Mouse (Mus musculus): Measurements from ENCODE around the gene Tnrc6b. TPM values are rescaled to one million over a fixed set of nuclear protein-coding genes. Genes with fewer than 3 reads are reported as not detected.
A peak's percentile ranks its signal among the peaks of the same experiment; 100 is the strongest.

Gene Tnrc6b
- total RNA-seq (2015) (41.6 and 54.7 TPM in 2 replicates), total RNA-seq (2017) (32.1 and 40.2 TPM in 2 replicates)

- peak; percentile 90 for ATAC-seq (ENCODE audit: poor library complexity, severe bottlenecking)
These were observed at the start of gene Tnrc6b for GRCm38 (mm10) chr15:80710608-80711363. Gene Tnrc6b (plus strand): TSS chr15:80711313.

- ATAC-seq (ENCODE audit: poor library complexity, severe bottlenecking): no peak
These were observed 46.7 kb upstream of the Tnrc6b start for GRCm38 (mm10) chr15:80664444-80664843.

DNA sequence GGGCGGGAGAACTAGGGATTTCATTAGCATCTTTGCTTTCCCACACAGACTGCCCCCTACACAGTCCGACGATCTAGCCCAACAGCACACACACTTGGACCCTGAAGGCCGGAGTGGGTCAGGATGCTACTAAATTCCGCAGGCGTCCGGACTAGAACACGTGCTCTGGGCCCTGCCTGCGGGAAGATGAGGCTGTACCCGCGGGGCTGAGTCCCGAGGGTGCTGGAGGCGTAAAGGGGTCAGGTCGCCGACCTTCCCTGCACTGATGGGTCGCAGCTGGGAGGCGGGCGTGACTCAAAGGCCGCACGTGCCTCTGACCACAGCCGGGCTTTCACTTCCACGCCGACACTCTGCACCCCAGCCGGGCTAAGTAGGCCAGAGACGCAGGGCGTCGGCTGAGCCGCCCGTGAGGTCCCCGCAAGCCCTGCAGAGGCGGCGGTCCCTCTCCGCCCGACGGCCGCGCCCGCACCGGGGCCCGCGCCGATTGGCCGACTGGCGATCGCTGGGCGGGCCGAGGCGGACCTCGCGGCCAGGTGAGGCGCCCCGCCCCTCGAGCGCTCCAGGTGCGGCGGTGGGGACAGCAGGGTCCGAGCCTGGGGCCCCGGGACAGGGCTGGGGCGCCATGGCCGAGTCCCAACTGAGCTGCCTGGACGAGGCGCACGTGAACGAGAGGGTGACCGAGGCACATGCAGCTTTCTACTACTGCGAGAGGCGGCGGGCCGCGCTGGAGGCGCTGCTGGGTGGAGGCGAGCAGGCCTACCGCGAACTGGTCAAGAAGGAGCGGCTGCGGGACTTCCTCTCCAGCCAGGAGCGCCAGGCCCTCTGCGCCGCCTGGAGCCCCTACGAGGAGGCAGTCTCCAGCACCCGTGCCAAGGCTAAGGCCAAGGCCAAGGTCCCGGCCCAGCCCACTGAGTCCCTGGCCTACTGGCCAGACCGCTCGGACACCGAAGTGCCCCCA is 39.5 kb upstream of the Tnrc6b start, which contains the start of gene Fam83f:
Gene Fam83f (plus strand): TSS at position 553 of the 958 bp plus-strand sequence.
- ATAC-seq (ENCODE audit: poor library complexity, severe bottlenecking): peak; percentile 91

GRCm38 (mm10) chr15:80672810-80673209 is 38.3 kb upstream of the Tnrc6b start:
- no peak for ATAC-seq (ENCODE audit: poor library complexity, severe bottlenecking)

DNA sequence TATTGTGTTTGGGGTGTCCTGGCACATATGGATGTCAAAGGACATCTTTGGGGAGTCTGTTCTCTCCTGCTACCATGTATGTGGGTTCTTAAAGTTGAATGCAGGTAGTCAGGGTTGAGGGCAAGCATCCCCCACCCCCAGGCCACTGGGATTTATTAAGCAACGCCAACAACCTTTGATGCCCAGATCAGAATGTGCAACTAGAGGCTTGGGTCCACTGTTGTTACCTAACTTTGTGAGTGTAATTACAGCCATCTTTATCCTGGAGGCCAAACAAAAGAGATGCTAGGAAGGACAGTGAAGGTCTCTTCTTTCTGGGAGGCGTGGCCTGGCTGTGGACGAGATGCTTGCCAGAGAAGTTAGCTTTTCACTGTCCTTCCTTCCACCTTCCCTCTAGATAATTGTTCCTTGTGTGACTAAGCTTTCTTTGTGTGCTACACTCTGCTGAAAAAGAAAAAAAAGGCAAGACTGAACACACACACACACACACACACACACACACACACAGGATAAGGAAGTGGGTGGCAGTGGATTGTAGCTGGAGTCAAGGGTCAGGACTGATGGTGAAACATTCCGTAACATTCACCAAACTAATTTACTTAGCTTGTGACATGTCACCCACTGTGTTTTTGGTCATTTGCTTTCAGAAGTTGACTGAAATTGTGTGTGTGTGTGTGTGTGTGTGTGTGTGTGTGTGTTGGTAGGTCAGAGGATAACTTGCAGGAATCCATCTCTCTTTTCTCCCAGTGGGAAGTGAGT is 37.6 kb upstream of the Tnrc6b start:
- peak; percentile 45 for ATAC-seq (ENCODE audit: poor library complexity, severe bottlenecking)

GRCm38 (mm10) chr15:80674700-80675099 is 36.4 kb upstream of the Tnrc6b start:
- ATAC-seq (ENCODE audit: poor library complexity, severe bottlenecking): no peak

DNA sequence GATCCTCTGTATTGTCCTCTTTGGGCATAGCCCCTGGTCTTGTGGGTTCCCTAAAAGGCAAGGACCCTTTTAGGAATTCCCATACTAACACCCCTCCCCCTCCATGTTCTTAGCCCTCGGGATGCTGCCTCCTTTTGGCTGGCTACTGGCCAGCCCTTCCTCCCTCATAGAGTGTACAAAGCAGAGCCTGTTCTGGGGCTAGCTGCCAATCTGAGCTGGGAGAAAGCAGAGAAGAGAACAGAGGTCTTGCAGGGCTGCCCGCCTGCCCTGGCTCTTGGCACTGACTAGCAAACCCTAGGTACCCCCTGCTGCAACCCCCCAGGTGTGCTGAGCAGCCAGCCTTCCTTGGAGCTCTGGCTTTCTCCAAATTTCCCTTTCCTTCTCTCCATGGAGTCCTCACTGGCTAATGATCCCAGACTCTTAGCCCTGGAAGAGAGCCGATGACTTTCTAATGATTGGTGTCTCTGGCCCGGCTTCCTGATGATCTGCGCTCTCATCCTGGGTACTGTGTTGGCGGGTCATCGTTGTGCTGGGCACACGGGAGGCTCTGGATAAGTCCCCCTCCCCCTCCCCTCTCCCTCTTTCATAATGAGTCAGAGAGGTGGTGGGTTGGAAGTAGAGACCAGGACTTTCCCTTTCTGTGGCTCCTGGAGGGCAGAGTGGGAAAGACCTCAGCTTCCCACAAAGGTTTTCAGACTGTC is 31.4 kb upstream of the Tnrc6b start:
- no peak for ATAC-seq (ENCODE audit: poor library complexity, severe bottlenecking)

GRCm38 (mm10) chr15:80680347-80681030 is 30.6 kb upstream of the Tnrc6b start:
- no peak for ATAC-seq (ENCODE audit: poor library complexity, severe bottlenecking)

GRCm38 (mm10) chr15:80681466-80681881 is 29.6 kb upstream of the Tnrc6b start:
- peak; percentile 60 for ATAC-seq (ENCODE audit: poor library complexity, severe bottlenecking)

- ATAC-seq (ENCODE audit: poor library complexity, severe bottlenecking): no peak
These were observed 28.8 kb upstream of the Tnrc6b start for GRCm38 (mm10) chr15:80682343-80682742.

DNA sequence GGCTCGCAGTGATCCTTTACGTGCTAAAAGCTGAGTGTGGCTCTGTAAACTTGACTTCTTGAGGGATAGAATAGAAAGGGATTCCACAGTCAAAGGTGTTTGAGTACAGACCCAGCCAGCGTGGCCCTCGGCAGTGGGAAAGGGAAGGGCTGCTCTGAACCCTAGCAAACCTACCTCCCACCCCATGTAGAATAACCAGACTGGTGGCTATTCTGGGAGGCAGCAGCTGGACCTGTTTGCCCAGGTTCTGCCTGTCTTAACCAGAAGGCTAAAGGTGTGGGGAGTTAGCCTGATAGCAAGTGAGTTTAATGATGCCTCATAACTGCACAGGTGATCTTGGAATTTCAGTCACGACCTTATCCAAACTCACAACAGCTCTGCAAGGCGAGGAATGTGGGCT is 28.0 kb upstream of the Tnrc6b start:
- no peak for ATAC-seq (ENCODE audit: poor library complexity, severe bottlenecking)

GRCm38 (mm10) chr15:80683990-80684389 is 27.1 kb upstream of the Tnrc6b start:
- no peak for ATAC-seq (ENCODE audit: poor library complexity, severe bottlenecking)

- no peak for ATAC-seq (ENCODE audit: poor library complexity, severe bottlenecking)
These were observed 26.1 kb upstream of the Tnrc6b start for GRCm38 (mm10) chr15:80684786-80685602.

DNA sequence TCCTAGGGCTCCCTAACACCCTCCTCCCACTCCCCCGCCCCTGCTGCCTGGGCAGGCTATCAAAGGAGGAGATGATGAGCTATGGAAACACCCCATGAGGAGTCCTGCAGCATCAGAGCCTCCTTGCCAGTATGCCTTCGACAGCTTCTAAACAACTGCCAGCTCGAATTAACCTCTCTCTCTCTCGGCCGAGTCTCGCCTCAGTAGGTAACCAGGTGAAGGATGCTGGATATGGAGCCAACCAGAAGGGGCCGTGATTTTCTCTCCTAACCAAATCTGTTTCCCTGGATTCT is 25.6 kb upstream of the Tnrc6b start:
- ATAC-seq (ENCODE audit: poor library complexity, severe bottlenecking): no peak

DNA sequence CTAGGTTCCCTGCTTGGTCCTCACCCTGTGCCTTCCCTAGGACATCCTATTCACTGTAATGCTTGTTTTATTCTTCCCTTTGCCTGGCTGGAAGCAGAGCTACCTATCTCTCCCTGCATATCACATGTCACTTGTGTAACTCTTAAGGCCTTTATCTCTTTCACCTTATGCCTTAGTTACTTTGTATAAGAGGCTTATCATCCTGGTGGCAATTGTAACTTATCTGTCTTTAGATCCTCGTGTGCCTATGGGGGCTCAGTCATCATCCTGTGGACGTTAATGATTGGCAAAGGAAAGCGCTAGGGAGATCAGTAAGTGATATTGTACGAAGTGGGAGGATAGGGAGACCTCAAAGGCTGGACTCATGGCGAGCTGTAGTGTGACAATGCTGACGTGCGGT is 22.6 kb upstream of the Tnrc6b start:
- no peak for ATAC-seq (ENCODE audit: poor library complexity, severe bottlenecking)

GRCm38 (mm10) chr15:80693492-80693891 is 17.6 kb upstream of the Tnrc6b start:
- ATAC-seq (ENCODE audit: poor library complexity, severe bottlenecking): no peak

DNA sequence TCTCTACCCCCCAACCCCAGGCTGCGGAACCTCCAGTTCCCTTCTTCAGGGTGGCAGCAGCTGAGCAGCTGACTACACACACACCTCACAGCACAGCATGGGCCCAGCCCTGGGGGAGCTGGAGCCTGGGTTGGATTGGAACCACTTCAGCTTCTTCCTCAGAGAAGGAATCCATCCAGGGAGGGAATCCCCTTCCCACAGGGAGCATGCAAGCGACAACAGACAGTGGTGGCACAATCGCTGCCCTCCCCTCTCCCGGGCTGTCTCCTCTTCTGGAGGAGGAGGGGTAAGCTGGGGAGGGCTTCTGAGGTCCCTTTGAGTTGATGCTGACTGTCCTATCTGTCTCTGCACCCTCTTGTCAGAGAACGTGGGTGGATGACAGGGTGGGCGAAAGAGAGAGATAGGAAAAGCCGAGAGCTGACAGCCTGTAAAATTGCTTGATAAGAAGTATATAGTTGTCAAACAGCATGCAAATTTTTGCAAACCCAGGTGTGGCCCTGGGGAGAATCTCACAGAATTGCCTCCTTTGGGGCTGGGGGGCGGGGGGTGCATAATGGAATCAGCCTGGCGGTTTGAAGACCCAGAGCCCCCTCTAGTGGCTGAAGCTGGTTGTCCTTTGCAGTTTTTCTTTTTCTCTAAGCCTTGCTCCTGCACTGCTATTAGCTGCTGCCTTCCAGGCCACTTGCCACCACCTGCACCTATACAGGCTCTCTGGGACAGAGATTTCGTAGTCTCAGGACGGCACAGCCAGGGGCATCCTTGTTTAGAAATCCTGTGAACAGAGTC is 16.8 kb upstream of the Tnrc6b start:
- peak; percentile 63; the same call in 1 of the 2 replicates for ATAC-seq (ENCODE audit: poor library complexity, severe bottlenecking)

DNA sequence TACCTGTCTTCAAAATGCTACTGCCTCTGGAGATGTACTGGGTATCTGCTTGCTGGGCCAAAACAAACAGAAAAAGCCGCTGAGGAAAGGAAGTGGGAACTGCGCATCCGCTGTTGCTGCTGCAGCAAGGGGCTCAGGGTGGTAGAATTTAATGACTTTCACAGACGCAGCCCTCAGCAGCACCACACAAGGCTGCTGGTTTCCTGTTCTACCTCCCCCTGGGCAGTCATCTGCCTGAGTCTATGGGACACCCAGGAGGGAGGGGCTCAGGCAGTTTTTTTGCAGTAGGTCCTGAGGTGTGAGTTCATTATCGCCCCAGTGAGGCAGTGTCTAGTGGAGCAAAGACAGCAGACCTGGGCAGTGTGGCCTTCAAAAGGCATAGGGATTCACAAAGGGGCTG is 13.5 kb upstream of the Tnrc6b start:
- peak; percentile 48 for ATAC-seq (ENCODE audit: poor library complexity, severe bottlenecking)

Measured in megakaryocyte, adult 5-6 weeks (primary cell).